Mouse (Mus musculus) thymus, adult 2 months (tissue): ENCODE measurements around the gene Pde6h. TPM values are rescaled to one million over a fixed set of nuclear protein-coding genes. Genes with fewer than 3 reads are reported as not detected.

Experiments
- DNase-seq: peaks from one replicate; pipeline ENCODE4 v3.0.0; 2021
- H3K27ac ChIP-seq: fragments of 200-500 bp; 2 replicates; pipeline ENCODE4 v1.5.1; 2012; ENCODE audit warnings: low read length, control low read depth; ENCODE audit not compliant: control insufficient read depth, insufficient read depth
- H3K27me3 ChIP-seq: fragments of 200-500 bp; 2 replicates; pipeline ENCODE4 v1.6.1; 2012; ENCODE audit warnings: mild to moderate bottlenecking, low read length, moderate library complexity, mixed read lengths; ENCODE audit not compliant: control insufficient read depth, insufficient read depth
- H3K36me3 ChIP-seq: fragments of 200-500 bp; 2 replicates; pipeline ENCODE4 v1.6.1; 2012; ENCODE audit warnings: mild to moderate bottlenecking, low read length, moderate library complexity; ENCODE audit not compliant: control insufficient read depth, insufficient read depth
- H3K4me1 ChIP-seq: fragments of 200-500 bp; replicated peaks from 2 replicates; pipeline ENCODE4 v1.6.1; 2012; ENCODE audit warnings: low read length; ENCODE audit not compliant: control insufficient read depth, insufficient read depth
- H3K4me3 ChIP-seq: fragments of 200-500 bp; 2 replicates; pipeline ENCODE4 v1.5.1; 2012; ENCODE audit warnings: mild to moderate bottlenecking, low read length, control low read depth, moderate library complexity; ENCODE audit not compliant: control insufficient read depth, insufficient read depth
- CTCF ChIP-seq: fragments of 200-500 bp; IDR thresholded peaks from 2 replicates; pipeline ENCODE4 v1.5.1; 2012; ENCODE audit warnings: mild to moderate bottlenecking, control low read depth, low read length, moderate library complexity, borderline replicate concordance; ENCODE audit not compliant: control insufficient read depth, poor library complexity, insufficient read depth; ENCODE audit errors: extremely low read depth
- POLR2A ChIP-seq: fragments of 200-500 bp; IDR thresholded peaks from 2 replicates; pipeline ENCODE4 v1.6.1; 2012; ENCODE audit warnings: mild to moderate bottlenecking, low read length, control low read depth, moderate library complexity; ENCODE audit not compliant: control insufficient read depth, poor library complexity, insufficient read depth; ENCODE audit errors: extremely low read depth
- WGBS: fragments of 180-500 bp; shearing (Covaris S2); methylation state at CpG from one replicate; pipeline ENCODE4 v1.1.7; 2018; 5-methylcytosine and 5-hydroxymethylcytosine counted together
- polyA plus RNA-seq: library from polyadenylated mRNA; depleted of rRNA; stranded (reverse); fragments of >200 nt; gene quantifications from 2 replicates; pipeline ENCODE4 v1.2.3, GENCODE M21; 2012; rRNA removed

The Pde6h gene
- polyA plus RNA-seq, 1 experiment: 0.01 TPM

- Histone ChIP-seq H3K4me1 (no peaks in the 10 kb centered on the region), H3K4me3 (no peak overlapping the region), H3K27me3 (no peaks in the 10 kb centered on the region), H3K27ac (no peak overlapping the region), H3K36me3 (no peaks in the 10 kb centered on the region)
- no peak for DNase-seq
- WGBS: 92% methylated on average over 6 of the region's 6 CpGs
- TF ChIP-seq POLR2A: no peak
- TF ChIP-seq CTCF: no peak
Observed at GRCm38 (mm10) chr6:137014346-137014745, 90.7 kb downstream of the Pde6h start.

GRCm38 (mm10) chr6:137017216-137017973 lies 93.8 kb downstream of the Pde6h start:
- Histone ChIP-seq H3K36me3 (no peaks in the 10 kb centered on the region), H3K27me3 (no peaks in the 10 kb centered on the region), H3K27ac (no peak overlapping the region), H3K4me1 (no peaks in the 10 kb centered on the region), H3K4me3 (no peak overlapping the region)
- WGBS: 77% methylated on average over 7 of the region's 7 CpGs
- no peak for DNase-seq
- TF ChIP-seq CTCF (no peak), POLR2A (no peak)

Other genes with a start within 250 kb of the Pde6h start
- 0.22 and 0.31 TPM in 2 replicates for gene Gucy2c, start 142.1 kb upstream of the Pde6h start, polyA plus RNA-seq
- gene Hist4h4, start 119.4 kb upstream of the Pde6h start, polyA plus RNA-seq: 14.5 and 17.8 TPM in 2 replicates
- gene H2afj, start 115.6 kb upstream of the Pde6h start, polyA plus RNA-seq: 309 and 326 TPM in 2 replicates
- 0.86 and 2.3 TPM in 2 replicates for gene BC049715, start 96.2 kb upstream of the Pde6h start, polyA plus RNA-seq
- 72.3 and 91.3 TPM in 2 replicates for gene Wbp11, start 95.6 kb upstream of the Pde6h start, polyA plus RNA-seq
- gene Smco3, start 88.4 kb upstream of the Pde6h start, polyA plus RNA-seq: 0.13 and 0.24 TPM in 2 replicates
- 12.8 and 13.3 TPM in 2 replicates for gene Art4, start 66.1 kb upstream of the Pde6h start, polyA plus RNA-seq
- 173 and 274 TPM in 2 replicates for gene Mgp, start 48.0 kb upstream of the Pde6h start, polyA plus RNA-seq
- gene Erp27, start 1.7 kb upstream of the Pde6h start, polyA plus RNA-seq: 1.8 and 2.4 TPM in 2 replicates
- 644 and 667 TPM in 2 replicates for gene Arhgdib, start 18.1 kb downstream of the Pde6h start, polyA plus RNA-seq
- gene Rerg, start 246.7 kb downstream of the Pde6h start, polyA plus RNA-seq: 0.41 and 0.49 TPM in 2 replicates